Mouse (Mus musculus) liver, postnatal 0 days (tissue): ENCODE results near the gene Dhrs7c.

ENCODE experiments used
- CTCF ChIP-seq: sonication (generic); IDR thresholded peaks from 2 replicates; pipeline ENCODE4 v1.5.1; 2016; ENCODE audit warnings: antibody characterized with exemption, low read depth
- EP300 ChIP-seq: IDR thresholded peaks from 2 replicates; pipeline ENCODE4 v1.6.1; 2016; ENCODE audit warnings: antibody characterized with exemption, low read depth, mild to moderate bottlenecking

DNA sequence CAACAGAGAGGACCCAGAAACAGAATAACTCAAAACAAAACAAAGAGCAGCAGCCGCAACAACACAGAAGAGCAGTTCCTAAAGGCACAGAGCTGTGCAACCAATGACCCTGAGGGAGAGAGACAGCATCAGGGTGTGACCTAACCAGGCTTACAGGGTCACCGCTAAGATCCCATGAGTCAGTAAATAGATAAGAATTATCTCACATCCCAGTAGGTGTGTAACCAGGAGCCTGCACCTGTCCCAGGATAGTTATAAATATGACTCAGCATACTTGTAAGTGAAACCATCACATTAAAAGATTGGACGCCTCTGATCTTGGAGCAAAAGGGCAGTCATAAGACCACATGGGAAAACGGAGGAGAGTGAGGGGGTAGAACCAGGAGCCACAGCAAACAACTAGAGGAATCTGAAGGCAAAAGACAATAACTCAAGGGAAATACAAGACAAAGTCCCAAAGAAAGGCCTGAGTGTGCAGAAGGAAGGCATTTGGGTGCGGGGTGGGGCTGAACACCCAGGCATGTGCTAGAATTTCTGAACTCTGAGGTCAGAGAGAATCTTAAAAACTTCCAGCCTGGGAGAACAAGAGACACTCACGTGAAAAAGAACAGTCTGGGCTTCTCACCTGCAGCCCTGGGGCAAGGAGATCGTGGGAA lies 62.9 kb downstream of the Dhrs7c start:
- no peak for TF ChIP-seq EP300
- no peak for TF ChIP-seq CTCF
